10 mouse cellular contexts compared by ENCODE assay signal in genomic region chr4:124110705-124111104, GRCm38 (mm10).
A peak's percentile ranks its signal among the peaks of the same experiment; 100 is the strongest.
DNase-seq lines count a peak whose midpoint lies in the region; ATAC-seq lines count a peak whose summit lies in the region.
"Had no signal": no experiment of that assay in that cellular context is flagged by ENCODE, and none has a peak within 500 bp of the region (broad histone marks: within the 10 kb centered on the region; RNA-seq: fewer than 3 reads in every experiment).

No protein-coding gene starts in this region.

- H3K4me1 ChIP-seq in limb, embryonic 10.5 days: no peaks in the 10 kb centered on the region
- H3K4me1 ChIP-seq: liver, embryonic 13.5 days; neural tube, embryonic 13.5 days had no signal

- peaks cover 4% of the 10 kb centered on the region; the same call in 1 of the 2 replicates for H3K27me3 ChIP-seq in limb, embryonic 10.5 days (ENCODE audit: low read depth, poor library complexity, severe bottlenecking)
- H3K27me3 ChIP-seq: liver, embryonic 13.5 days; neural tube, embryonic 13.5 days had no signal

- no peak for ATAC-seq in CD4-positive, CD25-positive, alpha-beta regulatory T cell, adult 4 months
- no peak for ATAC-seq in erythroid progenitor cell, adult 5-6 weeks (replicated peaks; ENCODE audit: low FRiP score, poor library complexity, severe bottlenecking)

- peak; percentile 15 for DNase-seq in CD4-positive, CD25-positive, alpha-beta regulatory T cell, adult 2 months (ENCODE audit: low read depth, low spot score)
- DNase-seq in kidney, postnatal 4 days: peak; percentile 12 to 30
- no peak for DNase-seq in kidney, adult 11 months
- peak; percentile 67 for DNase-seq in ES-CJ7 (ENCODE audit: low read depth, low spot score)
- peak; percentile 46 for DNase-seq in limb, embryonic 10.5 days (ENCODE audit: low spot score)
- DNase-seq in ovary, postnatal 10 days (ENCODE audit: low spot score): no peak
- DNase-seq: liver, embryonic 13.5 days had no signal

- H3K36me3 ChIP-seq in limb, embryonic 10.5 days: no peaks in the 10 kb centered on the region
- H3K36me3 ChIP-seq: liver, embryonic 13.5 days; neural tube, embryonic 13.5 days had no signal

- 66% methylated on average over 8 of the region's 8 CpGs for WGBS in limb, embryonic 10.5 days

- no peak overlapping the region for H3K27ac ChIP-seq in limb, embryonic 10.5 days
- H3K27ac ChIP-seq: liver, embryonic 13.5 days; neural tube, embryonic 13.5 days had no signal

- H3K9me3 ChIP-seq in limb, embryonic 10.5 days (replicated peaks): no peaks in the 10 kb centered on the region
- H3K9me3 ChIP-seq: liver, embryonic 13.5 days; neural tube, embryonic 13.5 days had no signal

- no peak overlapping the region for H3K4me3 ChIP-seq in limb, embryonic 10.5 days
- H3K4me3 ChIP-seq: liver, embryonic 13.5 days; neural tube, embryonic 13.5 days had no signal

Comparison
In these comparisons a context has a peak if more than half of its experiments do, and no peak if none do; other contexts are left out.
1. DNase-seq: peak in CD4-positive, CD25-positive, alpha-beta regulatory T cell, adult 2 months (single experiment), kidney, postnatal 4 days (2 of 2), ES-CJ7 (single experiment) and limb, embryonic 10.5 days (single experiment); none in kidney, adult 11 months (single experiment) and ovary, postnatal 10 days (single experiment).